In genomic region chr17:47925988-47926387, GRCm38 (mm10) we compare ENCODE assay signal across 8 mouse cellular contexts. TPM values are rescaled to one million over a fixed set of nuclear protein-coding genes. Genes with fewer than 3 reads are reported as not detected.
DNase-seq lines count a peak whose midpoint lies in the region; ATAC-seq and TF ChIP-seq lines count a peak whose summit lies in the region.

No protein-coding gene starts in this region.

- peaks cover 5% of the 10 kb centered on the region for H3K4me1 ChIP-seq in hindbrain, embryonic 11.5 days (replicated peaks; ENCODE audit: control insufficient read depth, insufficient read depth, low read length)
- H3K4me1 ChIP-seq in hindbrain, embryonic 13.5 days (replicated peaks): peaks cover 39% of the 10 kb centered on the region
- no peaks in the 10 kb centered on the region for H3K4me1 ChIP-seq in ES-Bruce4 (ENCODE audit: control insufficient read depth, insufficient read depth, low read length)
- H3K4me1 ChIP-seq in forebrain, embryonic 15.5 days: peaks cover 37% of the 10 kb centered on the region
- peaks cover 16% of the 10 kb centered on the region; the same call in 1 of the 2 replicates for H3K4me1 ChIP-seq in liver, postnatal 0 days (ENCODE audit: insufficient read depth)

- no peak for ATAC-seq in hindbrain, embryonic 11.5 days (ENCODE audit: low FRiP score)
- no peak for ATAC-seq in hindbrain, embryonic 13.5 days (ENCODE audit: low FRiP score)
- ATAC-seq in forebrain, embryonic 15.5 days (replicated peaks): no peak
- ATAC-seq in liver, postnatal 0 days: no peak

- peak overlapping the region; percentile 81; the same call in 1 of the 2 replicates for H3K4me2 ChIP-seq in hindbrain, embryonic 11.5 days (replicated peaks; ENCODE audit: low read depth, low read length)
- no peak overlapping the region for H3K4me2 ChIP-seq in hindbrain, embryonic 13.5 days
- no peak overlapping the region for H3K4me2 ChIP-seq in forebrain, embryonic 15.5 days (replicated peaks)
- H3K4me2 ChIP-seq in liver, postnatal 0 days (ENCODE audit: low read depth, low read length): peak overlapping the region; percentile 97; the same call in 1 of the 2 replicates

- H3K36me3 ChIP-seq in hindbrain, embryonic 11.5 days (ENCODE audit: control insufficient read depth, insufficient read depth, low read length): no peaks in the 10 kb centered on the region
- no peaks in the 10 kb centered on the region for H3K36me3 ChIP-seq in hindbrain, embryonic 13.5 days
- H3K36me3 ChIP-seq in ES-Bruce4 (ENCODE audit: control insufficient read depth, insufficient read depth, low read length, poor library complexity, severe bottlenecking): no peaks in the 10 kb centered on the region
- no peaks in the 10 kb centered on the region for H3K36me3 ChIP-seq in forebrain, embryonic 15.5 days
- no peaks in the 10 kb centered on the region for H3K36me3 ChIP-seq in liver, postnatal 0 days (replicated peaks; ENCODE audit: insufficient read depth, low read length)

- DNase-seq in hindbrain, embryonic 11.5 days (ENCODE audit: low spot score): peak; percentile 49
- peak; percentile 49 for DNase-seq in liver, postnatal 0 days
- no peak for DNase-seq in cerebellum, adult 9-10 months
- no peak for DNase-seq in thymus, postnatal 14 days
- no peak for DNase-seq in kidney, postnatal 14 days

- TF ChIP-seq CTCF in ES-Bruce4 (IDR thresholded peaks at IDR 0.05; ENCODE audit: low read depth, low read length): no peak
- no peak for TF ChIP-seq CTCF in liver, postnatal 0 days (IDR thresholded peaks at IDR 0.05; ENCODE audit: low read depth)

- no peaks in the 10 kb centered on the region for H3K9me3 ChIP-seq in hindbrain, embryonic 11.5 days (ENCODE audit: control insufficient read depth, low read length)
- H3K9me3 ChIP-seq in hindbrain, embryonic 13.5 days: no peaks in the 10 kb centered on the region
- no peaks in the 10 kb centered on the region for H3K9me3 ChIP-seq in ES-Bruce4 (replicated peaks; ENCODE audit: control insufficient read depth, insufficient read depth, low read length, poor library complexity, severe bottlenecking)
- no peaks in the 10 kb centered on the region for H3K9me3 ChIP-seq in forebrain, embryonic 15.5 days
- no peaks in the 10 kb centered on the region for H3K9me3 ChIP-seq in liver, postnatal 0 days (ENCODE audit: low read length)

- WGBS in hindbrain, embryonic 11.5 days: 18% methylated on average over 10 of the region's 10 CpGs
- 25% methylated on average over 10 of the region's 10 CpGs for WGBS in hindbrain, embryonic 13.5 days
- WGBS in forebrain, embryonic 15.5 days: 28% methylated on average over 10 of the region's 10 CpGs
- WGBS in liver, postnatal 0 days (ENCODE audit: insufficient replicate concordance): 59% methylated on average over 10 of the region's 10 CpGs

- H3K27ac ChIP-seq in hindbrain, embryonic 11.5 days (ENCODE audit: low read depth, low read length): 0 out of 2 replicates have a peak overlapping the region, but pooled peaks have one; percentile 96
- H3K27ac ChIP-seq in hindbrain, embryonic 13.5 days: no peak overlapping the region
- peak overlapping the region; percentile 10; the same call in 1 of the 2 replicates for H3K27ac ChIP-seq in ES-Bruce4 (ENCODE audit: insufficient read depth, low read length)
- 0 out of 2 replicates have a peak overlapping the region, but pooled peaks have one; percentile 93 for H3K27ac ChIP-seq in forebrain, embryonic 15.5 days (replicated peaks)
- no peak overlapping the region for H3K27ac ChIP-seq in liver, postnatal 0 days (ENCODE audit: low read depth)

- TF ChIP-seq EP300 in ES-Bruce4 (IDR thresholded peaks at IDR 0.05; ENCODE audit: insufficient read depth, low read depth, low read length): no peak
- TF ChIP-seq EP300 in liver, postnatal 0 days (IDR thresholded peaks at IDR 0.05; ENCODE audit: low read depth): no peak

- no peak for TF ChIP-seq POLR2A in ES-Bruce4 (IDR thresholded peaks at IDR 0.05; ENCODE audit: insufficient read depth, low read length)

- H3K4me3 ChIP-seq in hindbrain, embryonic 11.5 days (ENCODE audit: low read depth, low read length): no peak overlapping the region; the same call in 1 of the 2 replicates
- H3K4me3 ChIP-seq in hindbrain, embryonic 13.5 days: no peak overlapping the region
- peak overlapping the region; percentile 24; the same call in 1 of the 2 replicates for H3K4me3 ChIP-seq in ES-Bruce4 (ENCODE audit: low read depth, low read length)
- H3K4me3 ChIP-seq in forebrain, embryonic 15.5 days: no peak overlapping the region
- H3K4me3 ChIP-seq in liver, postnatal 0 days (ENCODE audit: low read depth, low read length): 0 out of 2 replicates have a peak overlapping the region, but pooled peaks have one; percentile 90

- H3K9ac ChIP-seq in hindbrain, embryonic 11.5 days (ENCODE audit: low read depth, low read length): no peak overlapping the region; the same call in 1 of the 2 replicates
- no peak overlapping the region for H3K9ac ChIP-seq in hindbrain, embryonic 13.5 days
- H3K9ac ChIP-seq in ES-Bruce4 (ENCODE audit: low read depth, poor library complexity, severe bottlenecking): no peak overlapping the region
- H3K9ac ChIP-seq in forebrain, embryonic 15.5 days (replicated peaks): no peak overlapping the region
- H3K9ac ChIP-seq in liver, postnatal 0 days (replicated peaks): no peak overlapping the region

- 0 out of 2 replicates have a peak, but pooled peaks cover 2% of the 10 kb centered on the region for H3K27me3 ChIP-seq in hindbrain, embryonic 11.5 days (ENCODE audit: control insufficient read depth, insufficient read depth, low read length)
- peaks cover 44% of the 10 kb centered on the region for H3K27me3 ChIP-seq in hindbrain, embryonic 13.5 days
- H3K27me3 ChIP-seq in ES-Bruce4 (ENCODE audit: control insufficient read depth, insufficient read depth, low read length, poor library complexity, severe bottlenecking): no peaks in the 10 kb centered on the region; the same call in 1 of the 2 replicates
- peaks cover 4% of the 10 kb centered on the region; the same call in 1 of the 2 replicates for H3K27me3 ChIP-seq in forebrain, embryonic 15.5 days
- peaks cover 16% of the 10 kb centered on the region for H3K27me3 ChIP-seq in liver, postnatal 0 days (ENCODE audit: insufficient read depth, low read length)

RNA-seq across cellular contexts. Expression of gene Foxp4, which starts 1.5 kb away (rescaled TPM):
- polyA plus RNA-seq in hindbrain, embryonic 11.5 days (2014; fragmentation: Nextera tagmentation; extraction: Ambion mirVana): 23.9 and 28.4 TPM in 2 replicates
- 19.6 and 19.9 TPM in 2 replicates for polyA plus RNA-seq in hindbrain, embryonic 13.5 days (2015; fragmentation: Nextera tagmentation; extraction: Ambion mirVana)
- 44.2 and 52.3 TPM in 2 replicates for polyA plus RNA-seq in ES-Bruce4 (2011; ENCODE audit: insufficient read depth, insufficient read length, low read depth, missing spikeins)
- 33.2 and 37.3 TPM in 2 replicates for polyA plus RNA-seq in forebrain, embryonic 15.5 days (2015; fragmentation: Nextera tagmentation; extraction: Ambion mirVana)
- 5.9 and 6.2 TPM in 2 replicates for polyA plus RNA-seq in liver, postnatal 0 days (2015; fragmentation: Nextera tagmentation; extraction: Ambion mirVana)

Comparison
In these comparisons a context has a peak if more than half of its experiments do, and no peak if none do; other contexts are left out.
1. H3K27ac ChIP-seq: peak in hindbrain, embryonic 11.5 days (single experiment), ES-Bruce4 (single experiment) and forebrain, embryonic 15.5 days (single experiment); none in hindbrain, embryonic 13.5 days (single experiment) and liver, postnatal 0 days (single experiment).
2. H3K4me2 ChIP-seq: peak in hindbrain, embryonic 11.5 days (single experiment) and liver, postnatal 0 days (single experiment); none in hindbrain, embryonic 13.5 days (single experiment) and forebrain, embryonic 15.5 days (single experiment).
3. DNase-seq: peak in hindbrain, embryonic 11.5 days (single experiment) and liver, postnatal 0 days (single experiment); none in cerebellum, adult 9-10 months (single experiment), thymus, postnatal 14 days (single experiment) and kidney, postnatal 14 days (single experiment).
4. H3K4me3 ChIP-seq: peak in ES-Bruce4 (single experiment) and liver, postnatal 0 days (single experiment); none in hindbrain, embryonic 11.5 days (single experiment), hindbrain, embryonic 13.5 days (single experiment) and forebrain, embryonic 15.5 days (single experiment).